Mouse (Mus musculus): Measurements from ENCODE around the gene Orai2. TPM values are rescaled to one million over a fixed set of nuclear protein-coding genes. Genes with fewer than 3 reads are reported as not detected.
"Not testable (repeated sequence)": the region's sequence is repeated elsewhere in the genome, so short reads cannot be mapped to it uniquely, and the experiment has no call there.

Gene Orai2
- total RNA-seq, 2 experiments from 2014 or later, result 45.9 to 48.5 TPM

GRCm38 (mm10) chr5:136137658-136138274 lies 32.7 kb downstream of the Orai2 start:
- peak; percentile 31 to 34 for DNase-seq (ENCODE audit: low spot score in 2 of 2)

GRCm38 (mm10) chr5:136136292-136136990 lies 34.1 kb downstream of the Orai2 start:
- no peak for DNase-seq (ENCODE audit: low spot score in 2 of 2)

GRCm38 (mm10) chr5:136135571-136136291 lies 34.8 kb downstream of the Orai2 start, which contains the start of the genes Lrwd1 and Alkbh4:
Lrwd1 (minus strand) TSS chr5:136136074.
Alkbh4 (plus strand) TSS chr5:136136146.
- DNase-seq (ENCODE audit: low spot score in 2 of 2), result peak; percentile 96 to 97

- no peak for DNase-seq (ENCODE audit: low spot score in 2 of 2)
These were observed 48.3 kb downstream of the Orai2 start for GRCm38 (mm10) chr5:136122165-136122564.

- no peak for DNase-seq (ENCODE audit: low spot score in 2 of 2)
These were observed 53.8 kb downstream of the Orai2 start for GRCm38 (mm10) chr5:136116784-136117112.

- DNase-seq (ENCODE audit: low spot score in 2 of 2), result peak; percentile 99
These were observed 54.4 kb downstream of the Orai2 start, which contains the start of gene Polr2j for GRCm38 (mm10) chr5:136115891-136116783. Polr2j (plus strand) TSS chr5:136116631.

- not testable (repeated sequence) for DNase-seq (ENCODE audit: low spot score in 2 of 2)
These were observed 57.0 kb downstream of the Orai2 start for GRCm38 (mm10) chr5:136113546-136113945.

GRCm38 (mm10) chr5:136109042-136109441 lies 61.5 kb downstream of the Orai2 start:
- no peak for DNase-seq (ENCODE audit: low spot score in 2 of 2)

GRCm38 (mm10) chr5:136108486-136108885 lies 62.0 kb downstream of the Orai2 start:
- no peak for DNase-seq (ENCODE audit: low spot score in 2 of 2)

GRCm38 (mm10) chr5:136104511-136104910 lies 66.0 kb downstream of the Orai2 start:
- DNase-seq (ENCODE audit: low spot score in 2 of 2), result no peak

GRCm38 (mm10) chr5:136102099-136102820 lies 68.3 kb downstream of the Orai2 start:
- peak; percentile 71 to 80 for DNase-seq (ENCODE audit: low spot score in 2 of 2)

GRCm38 (mm10) chr5:136098536-136098935 lies 72.0 kb downstream of the Orai2 start:
- no peak for DNase-seq (ENCODE audit: low spot score in 2 of 2)

Small RNA genes within 50 kb of the gene (microRNA-seq; reads per million reads assigned to microRNA genes)
- 1.7 to 2.1 reads per million in 2 experiments for gene Mir7035

Other genes with a start within 250 kb of the Orai2 start
- 1,000 to 10,000 TPM; 1,157 to 1,215 TPM for gene Ywhag, start 236.1 kb downstream of the Orai2 start, total RNA-seq (2021)
- gene Ssc4d, start 196.2 kb downstream of the Orai2 start, total RNA-seq (2021), result 1 to 10 TPM in 1 of 2 experiments, under 1 TPM in 1; 0.79 to 1.3 TPM
- not detected for gene Zp3, start 190.6 kb downstream of the Orai2 start, total RNA-seq (2021)
- 10 to 100 TPM in 1 of 2 experiments, 1 to 10 TPM in 1; 8.3 to 10.2 TPM for gene Dtx2, start 175.9 kb downstream of the Orai2 start, total RNA-seq (2021)
- gene Upk3b, start 132.2 kb downstream of the Orai2 start, total RNA-seq (2021), result not detected
- under 1 TPM in 1 of 2 experiments, not detected in 1; 0.75 TPM for gene Upk3bl, start 116.2 kb downstream of the Orai2 start, total RNA-seq (2021)
- 10 to 100 TPM in 1 of 2 experiments, 1 to 10 TPM in 1; 4.8 to 10.3 TPM for gene Rasa4, start 86.8 kb downstream of the Orai2 start, total RNA-seq (2021)
- gene Polr2j, start 54.1 kb downstream of the Orai2 start, total RNA-seq (2021), result 10 to 100 TPM; 74.9 to 75.7 TPM
- 10 to 100 TPM; 13.8 to 16.2 TPM for gene Lrwd1, start 34.6 kb downstream of the Orai2 start, total RNA-seq (2021)
- gene Alkbh4, start 34.6 kb downstream of the Orai2 start, total RNA-seq (2021), result 1 to 10 TPM; 9.0 to 9.5 TPM
- 10 to 100 TPM; 36.2 to 40.7 TPM for gene Prkrip1, start 28.2 kb upstream of the Orai2 start, total RNA-seq (2021)
- gene Sh2b2, start 75.8 kb upstream of the Orai2 start, total RNA-seq (2021), result 1 to 10 TPM; 7.5 to 8.4 TPM

Data from left cerebral cortex, adult 18-20 months (tissue).